Mouse (Mus musculus): ENCODE data around the gene Txn2.
A peak's percentile ranks its signal among the peaks of the same experiment; 100 is the strongest.

Gene Txn2

GRCm38 (mm10) chr15:77928673-77929331 lies at the start of gene Txn2:
Txn2 (minus strand) TSS chr15:77929006.
- DNase-seq (ENCODE audit: low read depth, low spot score) = peak; percentile 94

DNA sequence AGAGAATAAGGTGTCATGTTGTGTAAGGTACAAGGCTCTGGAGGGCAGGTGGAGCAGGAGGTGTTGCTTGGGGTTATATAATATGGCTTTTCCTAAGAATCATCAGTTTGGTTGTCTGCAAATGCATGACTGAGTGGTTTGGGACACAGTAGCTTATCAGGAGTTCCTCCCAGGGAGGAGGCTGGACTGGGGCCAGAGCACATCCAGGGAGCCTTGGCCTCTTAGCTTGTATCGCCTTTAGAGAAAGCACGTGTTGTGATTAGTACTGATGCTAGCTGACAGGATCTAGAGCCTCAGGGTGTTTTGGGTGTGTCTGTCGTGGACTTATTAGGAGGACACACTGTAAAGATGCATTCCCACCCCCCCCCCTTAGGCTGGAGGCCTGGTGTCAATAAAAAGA lies 48.9 kb upstream of the Txn2 start:
- DNase-seq (ENCODE audit: low read depth, low spot score) = no peak

DNA sequence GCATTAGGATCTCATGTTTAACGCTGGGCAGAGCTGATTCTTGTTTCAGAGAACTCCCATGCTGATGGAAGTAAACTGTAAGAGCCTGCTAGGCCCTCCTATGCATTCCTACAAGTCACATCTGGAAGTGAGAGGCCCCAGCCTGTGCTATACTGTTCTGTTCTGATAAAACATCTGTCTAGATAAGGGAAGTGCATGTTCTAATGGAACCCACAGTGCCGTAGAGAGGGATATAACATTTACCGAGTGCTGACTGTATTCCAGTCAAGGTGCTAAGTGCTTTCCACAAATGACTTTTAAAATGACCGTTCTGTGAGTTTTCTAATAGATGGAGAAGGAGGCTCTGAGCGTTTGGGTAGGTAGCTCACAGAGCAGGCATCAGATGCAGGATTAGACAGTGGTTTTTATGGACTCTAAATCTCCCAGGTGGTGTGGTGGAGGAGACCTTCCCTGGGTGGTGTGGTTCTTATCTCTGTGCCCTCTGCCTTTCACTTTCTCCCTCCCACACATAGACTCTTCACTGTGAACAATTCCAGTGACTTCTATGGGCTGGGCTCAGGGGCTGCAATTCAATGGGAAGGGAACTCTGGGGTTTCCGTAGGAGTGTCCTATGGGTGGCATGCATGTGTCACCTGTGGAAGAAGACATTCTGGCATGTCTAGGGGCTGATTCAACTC lies 45.5 kb upstream of the Txn2 start:
- DNase-seq (ENCODE audit: low read depth, low spot score) = no peak

- DNase-seq (ENCODE audit: low read depth, low spot score) = peak; percentile 86
These were observed 41.9 kb upstream of the Txn2 start, which contains the start of gene Eif3d for GRCm38 (mm10) chr15:77970470-77971292. Eif3d (minus strand) TSS chr15:77970813.

GRCm38 (mm10) chr15:77969940-77970469 lies 41.2 kb upstream of the Txn2 start:
- DNase-seq (ENCODE audit: low read depth, low spot score) = no peak

- no peak for DNase-seq (ENCODE audit: low read depth, low spot score)
These were observed 36.3 kb upstream of the Txn2 start for GRCm38 (mm10) chr15:77965117-77965528.

GRCm38 (mm10) chr15:77962447-77962846 lies 33.6 kb upstream of the Txn2 start:
- no peak for DNase-seq (ENCODE audit: low read depth, low spot score)

- no peak for DNase-seq (ENCODE audit: low read depth, low spot score)
These were observed 31.9 kb upstream of the Txn2 start for GRCm38 (mm10) chr15:77960693-77961092.

GRCm38 (mm10) chr15:77958071-77958470 lies 29.3 kb upstream of the Txn2 start:
- DNase-seq (ENCODE audit: low read depth, low spot score) = no peak

DNA sequence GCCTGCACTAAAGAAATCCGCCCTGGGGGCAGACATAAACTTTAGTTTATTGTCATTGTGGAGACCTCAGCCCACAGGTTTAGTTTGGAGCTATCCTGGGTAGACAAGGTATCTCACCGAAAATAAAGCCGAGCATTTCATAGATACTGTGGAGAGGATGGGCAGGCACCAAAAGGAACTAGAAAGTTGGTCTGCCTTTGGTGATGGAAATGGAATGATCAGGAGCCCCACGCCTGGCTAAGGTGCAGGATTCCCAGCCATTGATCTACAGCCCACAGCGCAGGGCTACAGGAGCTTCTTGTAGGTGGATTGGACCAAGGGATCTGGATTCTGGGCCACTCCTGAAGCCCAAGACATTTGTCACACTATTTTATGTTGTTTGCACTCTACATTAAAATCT lies 28.8 kb upstream of the Txn2 start:
- DNase-seq (ENCODE audit: low read depth, low spot score) = no peak

GRCm38 (mm10) chr15:77956404-77956901 lies 27.6 kb upstream of the Txn2 start, which contains the start of gene Foxred2:
Foxred2 (minus strand) TSS chr15:77956722.
- DNase-seq (ENCODE audit: low read depth, low spot score) = peak; percentile 61

- DNase-seq (ENCODE audit: low read depth, low spot score) = no peak
These were observed 26.9 kb upstream of the Txn2 start for GRCm38 (mm10) chr15:77955440-77956403.

DNA sequence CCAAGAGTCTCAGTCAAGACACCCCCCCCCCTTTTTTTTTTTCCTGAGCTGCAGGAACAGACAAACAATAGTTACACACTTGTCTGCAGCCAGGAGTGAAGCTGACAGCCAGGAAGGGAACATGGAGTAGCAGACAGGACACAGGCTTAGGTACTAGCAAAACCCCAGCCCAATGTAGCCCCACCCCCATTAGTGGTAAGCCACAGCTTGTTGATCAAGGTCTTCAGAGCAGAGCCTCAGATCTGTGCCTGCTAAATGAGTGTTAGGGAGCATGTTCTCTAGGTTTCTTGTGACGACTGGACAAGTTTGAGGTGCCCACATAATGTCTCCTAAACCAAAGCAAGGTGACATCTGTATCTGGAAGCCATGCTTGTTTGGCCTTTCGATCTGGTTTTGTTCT lies 25.6 kb upstream of the Txn2 start:
- no peak for DNase-seq (ENCODE audit: low read depth, low spot score)

DNA sequence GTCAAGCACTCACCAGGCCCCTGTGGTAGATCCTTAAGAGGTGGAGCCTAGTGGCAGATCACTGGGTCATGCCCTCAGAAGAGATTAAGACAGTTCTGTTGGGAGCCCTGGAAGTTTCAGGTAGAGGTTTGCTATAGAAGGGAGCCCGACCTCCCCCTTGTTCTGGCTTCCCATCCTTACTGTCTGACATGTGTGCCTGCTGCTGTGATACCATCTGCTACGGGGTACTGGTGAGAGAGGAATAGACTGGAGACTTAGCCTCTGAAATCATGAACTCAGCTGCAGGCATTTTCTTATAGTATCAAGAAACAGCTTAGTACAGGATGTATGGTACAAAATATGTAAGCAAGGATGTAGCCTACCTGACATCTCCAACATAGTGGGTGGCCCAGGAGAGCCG lies 24.1 kb upstream of the Txn2 start:
- DNase-seq (ENCODE audit: low read depth, low spot score) = no peak

- DNase-seq (ENCODE audit: low read depth, low spot score) = no peak
These were observed 20.3 kb upstream of the Txn2 start for GRCm38 (mm10) chr15:77949061-77949460.

- DNase-seq (ENCODE audit: low read depth, low spot score) = no peak
These were observed 16.9 kb upstream of the Txn2 start for GRCm38 (mm10) chr15:77945711-77946110.

DNA sequence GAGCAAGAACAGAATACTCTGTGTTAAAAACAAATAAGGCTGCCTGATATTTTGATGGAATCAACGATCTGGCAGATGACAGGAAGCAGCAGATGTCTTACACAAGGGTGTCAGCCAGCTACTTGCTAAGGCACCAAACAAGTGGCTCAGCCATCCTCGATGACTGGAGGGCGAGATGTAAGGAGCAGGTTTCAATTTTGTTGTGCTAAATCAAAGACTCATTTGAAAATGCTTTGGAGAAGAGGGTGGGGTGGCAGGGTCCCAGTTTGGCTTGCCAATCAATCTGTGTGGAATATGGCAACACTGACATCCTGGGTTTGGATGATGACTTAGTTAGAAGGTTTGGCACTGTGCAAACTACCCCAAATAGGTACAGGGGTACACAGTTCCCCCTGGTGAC lies 12.8 kb upstream of the Txn2 start:
- no peak for DNase-seq (ENCODE audit: low read depth, low spot score)

DNA sequence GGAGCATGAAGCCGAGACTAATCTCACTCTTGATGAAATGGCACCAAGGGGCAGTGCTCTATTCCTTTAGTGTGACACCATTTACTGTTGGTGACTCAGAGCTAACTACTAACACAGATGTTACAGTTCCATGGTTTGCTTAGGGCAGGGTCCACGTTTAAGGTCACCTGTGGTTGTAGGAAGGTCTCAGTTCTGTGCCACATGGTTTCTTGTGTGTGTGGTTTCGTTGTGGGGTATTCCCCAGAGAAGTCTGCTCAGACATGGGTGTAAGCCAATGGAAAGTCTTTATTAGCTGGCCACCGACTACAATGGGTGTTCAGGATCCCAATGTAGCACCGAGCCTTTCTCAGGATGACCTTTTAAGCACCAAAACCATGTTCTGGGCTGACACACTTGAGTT lies 9.7 kb upstream of the Txn2 start:
- DNase-seq (ENCODE audit: low read depth, low spot score) = no peak

DNA sequence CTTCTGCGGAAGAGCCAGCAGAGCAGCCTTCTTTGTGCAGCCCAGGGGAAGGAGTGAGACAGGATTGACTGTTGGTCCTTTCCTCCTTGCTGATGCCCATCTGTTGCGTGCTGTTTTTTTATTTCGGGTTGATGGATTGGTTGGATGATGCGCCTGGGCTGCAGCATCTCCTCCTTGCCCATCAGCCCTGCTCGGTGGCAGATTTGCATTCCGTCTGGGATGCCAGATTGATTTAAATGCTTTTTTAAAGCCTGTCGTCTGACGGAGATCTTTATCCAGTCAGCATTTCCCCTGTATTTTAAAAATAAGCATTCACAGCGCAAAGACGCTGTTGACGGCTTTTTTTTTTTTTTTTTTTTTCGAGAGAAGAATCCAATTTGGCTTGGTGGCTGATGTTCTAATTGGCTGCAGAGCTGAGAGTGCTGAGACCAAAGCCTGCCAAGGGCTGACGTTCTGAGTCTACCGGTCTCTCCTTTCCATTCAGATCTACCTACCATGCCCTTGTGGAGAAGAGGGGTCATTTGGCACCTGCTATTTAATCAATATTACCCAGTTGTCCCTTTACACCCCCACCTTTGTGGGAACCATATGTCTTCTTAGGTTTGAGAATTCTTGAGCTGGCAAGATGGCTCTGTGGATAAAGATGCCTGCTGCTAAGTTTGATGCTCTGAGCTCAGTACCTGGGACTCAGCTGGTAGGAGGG lies 7.0 kb upstream of the Txn2 start:
- no peak for DNase-seq (ENCODE audit: low read depth, low spot score)

- DNase-seq (ENCODE audit: low read depth, low spot score) = no peak
These were observed 6.2 kb upstream of the Txn2 start for GRCm38 (mm10) chr15:77934968-77935367.
